Mouse (Mus musculus): Measurements from ENCODE around the gene Ikzf5.
"Not testable (repeated sequence)": the region's sequence is repeated elsewhere in the genome, so short reads cannot be mapped to it uniquely, and the experiment has no call there.

Gene Ikzf5

DNA sequence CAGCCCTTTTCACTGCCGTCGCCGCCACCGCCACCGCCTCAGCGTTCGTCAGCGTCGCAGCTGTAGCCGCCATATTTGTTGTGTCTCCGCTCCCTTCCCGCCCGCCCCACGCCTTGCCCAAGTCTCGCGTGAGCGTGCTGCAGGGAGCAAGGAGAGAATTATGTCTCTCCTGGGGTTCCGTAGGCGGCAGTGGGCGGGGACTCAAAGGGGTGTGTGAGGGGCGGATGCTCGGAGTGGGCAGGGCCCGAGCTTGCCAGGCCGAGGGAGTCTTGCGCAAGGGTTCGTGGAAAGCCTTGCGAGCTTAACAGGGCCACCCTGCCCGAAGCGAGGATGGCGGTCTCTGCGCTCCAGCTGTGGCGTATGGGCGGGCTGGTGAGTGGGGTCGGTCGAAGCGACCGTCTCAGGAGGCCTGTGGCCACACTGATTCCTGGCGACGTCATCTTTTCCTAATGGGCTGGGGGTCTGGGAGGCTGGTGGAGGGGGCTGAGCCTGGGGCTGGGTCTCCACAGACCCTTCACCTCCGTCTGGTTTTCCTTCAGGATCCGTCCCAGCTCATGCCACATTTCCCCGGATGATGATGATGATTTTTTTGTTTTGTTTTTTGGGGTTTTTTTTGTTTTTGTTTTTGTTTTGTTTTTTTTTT lies at the start of gene Ikzf5, which contains the start of gene Acadsb:
Ikzf5 (minus strand) TSS at position 106 of the 643 bp plus-strand sequence.
Acadsb (plus strand) TSS at position 186 of the 643 bp plus-strand sequence.
- DNase-seq (ENCODE audit: low spot score in 2 of 2): peak; percentile 99 to 100

DNA sequence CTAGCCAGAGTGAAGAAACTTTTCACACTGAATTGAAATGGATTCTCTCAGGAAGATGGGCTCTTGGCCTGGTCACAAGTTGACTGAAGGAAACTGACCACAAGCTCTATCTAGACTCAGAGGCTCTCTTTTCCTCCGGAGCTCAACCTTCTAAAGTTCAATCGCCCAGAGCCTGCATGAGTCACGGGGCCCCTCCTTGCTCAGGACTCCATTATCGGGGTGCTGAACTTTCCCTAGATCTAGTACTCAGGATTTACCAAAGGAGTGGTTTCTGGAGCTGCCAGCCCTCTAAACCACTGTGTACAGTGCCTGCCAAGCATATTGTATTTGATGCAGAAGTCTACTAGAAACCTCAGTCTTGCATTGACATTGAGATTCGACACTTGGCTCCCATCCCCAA lies 46.4 kb upstream of the Ikzf5 start:
- DNase-seq (ENCODE audit: low spot score in 2 of 2): no peak

DNA sequence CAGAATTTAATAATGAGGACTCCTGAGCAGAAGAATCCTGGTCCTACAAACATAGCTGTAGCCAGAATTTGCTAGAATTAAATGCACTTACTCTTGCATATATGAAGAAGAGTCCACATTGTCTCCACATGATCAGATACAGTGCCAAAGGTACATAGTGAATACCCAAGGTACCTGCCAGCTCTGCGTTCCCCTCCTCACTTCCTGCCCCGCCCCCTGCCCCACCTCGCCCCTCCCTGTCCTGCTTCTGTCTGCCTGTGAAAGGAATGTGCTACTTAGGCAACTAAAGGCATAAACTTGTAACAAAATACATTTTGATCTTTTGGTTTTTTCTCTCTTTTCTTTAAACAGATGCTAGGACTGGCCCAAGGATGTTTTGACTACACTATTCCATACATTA lies 26.7 kb upstream of the Ikzf5 start:
- DNase-seq (ENCODE audit: low spot score in 2 of 2): no peak

DNA sequence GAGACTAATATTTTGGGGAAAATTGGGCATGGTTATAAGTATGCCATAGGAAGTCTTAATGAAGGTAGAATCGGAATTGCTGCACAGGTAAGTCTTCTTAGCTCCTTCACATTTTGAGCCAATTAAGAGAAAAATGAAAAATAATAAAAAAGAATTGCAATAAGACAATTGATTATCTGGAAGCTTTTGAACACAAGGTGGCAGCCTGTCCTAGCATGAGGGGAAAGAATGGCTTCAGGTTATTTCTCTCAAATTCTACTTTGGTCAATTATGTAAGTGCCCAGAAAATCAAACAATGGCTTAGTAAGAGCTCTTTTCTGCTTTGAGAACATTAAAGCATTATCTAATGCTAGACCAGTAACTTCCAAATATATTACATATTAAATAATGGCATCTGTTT lies 24.0 kb upstream of the Ikzf5 start:
- no peak for DNase-seq (ENCODE audit: low spot score in 2 of 2)

DNA sequence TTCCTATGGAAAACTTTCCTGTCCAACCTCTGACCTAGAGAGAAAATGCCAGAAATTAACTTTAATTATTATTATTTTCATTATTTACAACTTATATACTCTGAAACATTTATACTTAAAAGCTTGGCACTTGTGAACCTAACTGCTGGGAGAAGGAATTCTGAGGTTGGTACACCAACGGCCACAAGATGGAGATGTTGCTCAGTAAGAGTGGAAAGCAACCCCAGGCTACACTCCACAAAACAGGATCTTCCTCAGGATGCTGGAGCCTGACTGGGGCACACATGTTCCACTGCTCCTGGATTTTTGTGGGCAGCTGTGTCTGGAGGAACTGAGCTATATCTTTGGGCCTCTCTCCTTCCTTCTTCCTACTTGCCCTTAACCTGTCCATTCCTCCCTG lies 21.9 kb upstream of the Ikzf5 start:
- peak; percentile 64 to 69 for DNase-seq (ENCODE audit: low spot score in 2 of 2)

DNA sequence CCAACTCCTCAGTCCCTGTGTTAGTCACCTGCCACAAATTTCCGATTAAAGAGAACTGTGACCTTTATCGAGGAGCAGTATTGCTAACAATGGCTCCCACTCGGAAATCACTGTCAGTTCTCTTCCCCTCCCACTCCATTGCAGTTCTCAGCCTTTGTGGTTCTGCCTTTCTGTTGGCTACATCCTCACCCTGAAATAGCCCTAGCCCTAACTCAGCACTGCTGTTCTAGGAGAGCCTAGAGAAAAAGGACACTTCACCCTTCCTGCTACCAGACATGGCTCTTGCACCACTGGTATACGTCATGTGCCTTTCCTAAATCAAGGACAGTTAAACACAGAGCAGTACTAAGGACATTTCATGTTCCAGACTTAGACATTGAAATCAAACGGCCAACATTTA lies 17.0 kb upstream of the Ikzf5 start:
- no peak for DNase-seq (ENCODE audit: low spot score in 2 of 2)

- no peak for DNase-seq (ENCODE audit: low spot score in 2 of 2)
Observed at GRCm38 (mm10) chr7:131424912-131425311, 14.6 kb upstream of the Ikzf5 start.

GRCm38 (mm10) chr7:131417605-131418004 lies 7.3 kb upstream of the Ikzf5 start:
- no peak for DNase-seq (ENCODE audit: low spot score in 2 of 2)

- not testable (repeated sequence) for DNase-seq (ENCODE audit: low spot score in 2 of 2)
Observed at GRCm38 (mm10) chr7:131416742-131417141, 6.4 kb upstream of the Ikzf5 start.

DNA sequence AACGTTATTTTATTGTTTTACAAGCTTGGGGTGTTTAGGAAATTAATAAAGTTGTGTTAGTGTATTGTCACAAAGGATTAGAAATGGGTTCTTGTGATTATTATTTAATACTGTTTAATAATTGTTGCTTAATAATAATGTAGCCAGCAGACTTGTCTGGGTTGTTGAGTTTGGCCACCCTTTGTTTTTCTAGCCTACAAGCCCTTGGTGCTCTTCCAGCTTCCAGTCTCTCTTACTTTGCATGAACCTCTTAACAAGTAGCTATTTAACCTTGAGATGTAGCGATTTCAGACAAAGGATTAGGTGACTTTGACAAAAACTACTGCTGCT lies 1.6 kb upstream of the Ikzf5 start:
- DNase-seq (ENCODE audit: low spot score in 2 of 2): no peak

DNA sequence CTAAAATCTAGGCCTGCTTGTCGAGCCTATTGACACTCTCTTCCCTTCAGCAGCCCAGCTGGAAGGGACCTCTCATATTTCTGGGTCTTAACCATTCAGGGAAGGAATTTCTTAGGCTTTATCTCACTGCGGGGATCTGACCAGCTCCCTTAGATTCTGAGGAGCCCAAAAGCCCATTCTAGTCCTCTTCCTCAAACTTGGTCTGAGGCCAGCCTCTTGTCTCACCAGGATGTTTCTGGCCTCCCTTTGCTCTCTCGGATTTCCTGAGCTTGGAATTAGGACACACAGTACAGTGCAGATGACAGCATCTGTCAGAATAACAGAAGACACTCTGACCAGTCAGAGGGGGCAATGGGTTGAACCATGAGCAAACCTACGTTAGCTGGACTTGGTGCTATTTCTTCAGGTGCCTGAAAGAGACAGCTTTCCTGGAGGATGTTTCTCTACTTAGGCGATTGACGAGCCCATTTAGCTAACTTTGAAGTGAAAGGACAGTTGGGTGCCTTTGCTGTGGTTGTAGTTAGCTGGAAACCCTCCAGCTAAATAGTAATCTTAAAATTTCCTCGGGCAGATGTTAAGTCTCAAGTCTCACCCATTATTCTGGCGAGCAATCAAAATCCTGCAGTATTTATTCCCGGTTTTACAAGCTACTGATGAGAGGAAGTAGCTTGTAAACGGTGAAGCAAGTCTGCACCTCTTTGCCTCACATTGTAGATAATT lies 1.1 kb upstream of the Ikzf5 start:
- no peak for DNase-seq (ENCODE audit: low spot score in 2 of 2)

DNA sequence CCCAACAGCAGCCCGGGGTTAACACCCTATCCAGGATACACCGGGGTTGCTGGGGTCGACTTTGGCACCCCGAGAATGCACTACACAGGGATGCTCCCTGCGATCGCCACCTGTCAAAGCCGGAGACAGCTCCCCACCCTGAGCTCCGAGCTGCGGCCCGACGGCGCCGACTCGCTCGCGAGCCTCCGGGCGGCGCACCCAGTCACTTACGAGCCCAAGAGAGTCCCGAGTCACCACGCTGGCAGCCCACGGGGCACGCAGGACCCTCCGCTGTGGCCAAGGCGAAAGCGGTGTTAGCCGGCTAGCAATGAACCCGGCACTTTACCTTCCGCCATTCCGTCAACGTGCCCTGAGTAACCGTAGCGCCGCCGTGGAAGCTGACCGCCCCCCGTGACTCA lies 334 bp downstream of the Ikzf5 start:
- DNase-seq (ENCODE audit: low spot score in 2 of 2): no peak

DNA sequence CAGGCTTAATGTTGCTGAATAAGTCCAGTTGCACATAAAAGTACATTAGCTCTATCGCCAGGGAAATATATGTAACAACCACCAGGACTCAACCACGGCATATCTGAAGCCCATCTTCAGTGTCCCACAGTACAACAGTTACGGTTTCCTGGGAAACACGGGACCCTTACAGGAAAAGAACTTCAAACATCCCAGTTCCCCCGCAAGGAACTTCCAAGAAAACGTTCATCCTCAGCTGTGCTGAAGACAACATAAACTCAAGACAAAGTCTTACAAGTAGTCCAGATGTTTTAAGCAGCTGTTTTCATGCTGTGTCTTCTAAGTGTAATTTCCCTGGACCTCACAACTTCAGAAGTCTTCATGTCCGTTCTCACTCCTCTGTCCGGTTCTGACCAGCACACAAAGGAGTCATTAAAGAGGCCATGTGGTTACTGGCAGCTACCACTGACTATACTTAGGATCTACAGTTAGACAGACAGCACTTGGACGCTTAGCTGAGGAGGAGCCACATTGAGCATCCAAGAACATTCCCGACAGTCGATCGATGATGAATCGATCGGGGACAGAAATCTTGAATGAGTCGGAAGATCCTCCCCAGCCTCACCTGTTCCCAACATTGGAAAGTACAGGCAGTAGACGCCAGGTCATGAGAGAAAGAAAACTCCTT lies 867 bp downstream of the Ikzf5 start:
- peak in 1 of 2 experiments; percentile 17 for DNase-seq (ENCODE audit: low spot score in 2 of 2)

- DNase-seq (ENCODE audit: low spot score in 2 of 2): not testable (repeated sequence)
Observed at GRCm38 (mm10) chr7:131391761-131392160, 18.6 kb downstream of the Ikzf5 start.

DNA sequence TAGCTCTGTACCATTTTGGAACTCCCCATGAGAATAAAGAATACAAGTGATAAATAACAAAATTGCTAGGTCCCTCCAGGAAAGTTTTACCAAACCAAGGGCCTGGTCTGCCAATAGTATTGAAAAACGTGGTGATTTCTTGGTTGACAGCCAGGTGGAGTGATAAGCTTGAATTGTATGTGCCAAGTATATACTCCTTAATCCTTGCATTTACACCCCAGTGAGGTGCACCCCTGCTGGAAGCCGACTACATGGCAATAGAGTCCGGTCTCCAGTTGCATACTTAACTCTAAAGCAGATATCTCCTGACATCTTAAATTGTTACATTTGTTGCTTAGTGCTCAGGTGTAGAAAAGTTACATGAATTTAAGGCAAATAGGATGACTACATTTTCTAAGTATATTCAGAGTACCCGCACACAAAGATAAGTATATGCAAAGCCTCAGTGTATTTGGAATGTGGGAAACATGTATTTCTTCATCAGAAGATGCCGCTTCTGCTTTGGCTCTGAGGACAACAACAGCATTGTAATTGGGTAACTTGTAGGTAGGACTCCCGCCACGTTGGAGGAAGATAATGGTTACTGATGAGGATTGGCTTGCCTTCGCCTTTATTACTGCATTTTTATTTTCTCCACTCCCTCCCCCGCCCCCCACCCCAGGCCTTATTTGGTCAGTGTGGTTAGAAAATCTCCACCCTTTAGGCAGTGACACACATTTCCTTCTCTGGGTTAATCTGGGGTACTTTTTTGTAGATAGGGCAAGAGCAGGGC lies 38.3 kb downstream of the Ikzf5 start:
- DNase-seq (ENCODE audit: low spot score in 2 of 2): no peak

DNA sequence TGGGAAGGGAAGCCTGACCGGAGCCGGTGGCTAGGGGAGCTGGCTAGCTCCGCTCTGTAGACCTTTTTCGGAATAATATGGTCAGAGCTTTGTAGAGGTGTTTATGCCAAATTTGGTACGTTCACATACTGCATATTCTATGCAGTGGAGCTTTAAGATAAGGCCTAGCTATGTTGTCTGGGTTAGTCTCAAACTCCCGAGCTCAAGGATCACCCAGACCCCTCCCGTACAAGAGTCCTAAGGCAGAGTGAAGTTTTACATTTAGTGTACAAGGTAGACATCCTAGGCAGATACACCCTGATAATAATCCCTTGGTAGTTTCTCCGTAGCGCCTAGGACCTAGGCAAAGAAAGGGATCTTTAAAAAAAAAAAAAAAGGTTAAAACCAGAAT lies 38.9 kb downstream of the Ikzf5 start:
- no peak for DNase-seq (ENCODE audit: low spot score in 2 of 2)

- DNase-seq (ENCODE audit: low spot score in 2 of 2): peak; percentile 87 to 92
Observed at GRCm38 (mm10) chr7:131370648-131371469, 39.5 kb downstream of the Ikzf5 start, which contains the start of gene Pstk. Pstk (plus strand) TSS chr7:131371141.

DNA sequence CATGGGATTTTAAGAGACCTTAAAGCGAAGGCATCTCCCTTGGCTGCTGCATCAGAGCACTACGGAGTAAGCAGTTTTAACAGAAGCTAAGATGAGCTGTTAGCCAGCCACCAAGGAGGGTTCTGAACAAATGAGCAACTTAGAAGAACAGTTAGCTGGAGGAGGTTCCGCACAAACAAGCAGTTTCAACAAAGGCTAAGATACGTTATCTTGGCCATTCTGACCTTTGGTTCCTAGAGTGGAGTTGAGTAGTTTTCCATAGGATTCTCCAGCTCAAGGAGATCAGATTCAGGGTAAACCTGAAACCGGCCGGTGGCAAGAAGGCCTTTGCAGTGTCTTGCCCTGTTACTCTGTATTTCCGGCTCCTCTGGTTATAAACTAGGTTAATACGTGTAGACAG lies 46.2 kb downstream of the Ikzf5 start:
- DNase-seq (ENCODE audit: low spot score in 2 of 2): no peak

GRCm38 (mm10) chr7:131362615-131363300 lies 47.6 kb downstream of the Ikzf5 start, which contains the start of gene 2310057M21Rik:
2310057M21Rik (minus strand) TSS chr7:131362759.
- DNase-seq (ENCODE audit: low spot score in 2 of 2): peak; percentile 93 to 94

DNA sequence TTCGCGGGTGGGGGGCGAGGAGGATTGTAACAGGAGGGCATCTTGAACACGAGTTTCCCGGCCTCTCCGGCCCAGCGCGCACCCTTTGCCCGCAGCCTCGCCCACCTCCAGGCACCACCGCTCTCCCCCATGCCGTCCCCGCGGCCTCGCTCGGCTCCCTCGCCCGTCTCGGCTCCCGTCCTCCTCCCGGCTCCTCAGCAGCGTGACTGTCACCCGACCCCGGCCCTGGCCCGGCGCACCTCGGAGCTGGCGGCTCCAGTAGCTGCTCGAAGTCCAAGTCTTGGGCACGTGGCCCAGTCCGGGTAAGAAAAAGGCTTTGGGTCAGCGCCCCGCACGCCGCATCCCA lies 48.1 kb downstream of the Ikzf5 start:
- DNase-seq (ENCODE audit: low spot score in 2 of 2): no peak

GRCm38 (mm10) chr7:131356105-131356504 lies 54.2 kb downstream of the Ikzf5 start:
- no peak for DNase-seq (ENCODE audit: low spot score in 2 of 2)

All from right cerebral cortex, adult 2 months (tissue).